Mouse (Mus musculus) urinary bladder, postnatal 25 days (tissue): Measurements from ENCODE around the gene Vmp1.
A peak's percentile ranks its signal among the peaks of the same experiment; 100 is the strongest.

ENCODE experiments used
- DNase-seq: peaks from one replicate; pipeline ENCODE4 v3.0.0; 2022; ENCODE audit warnings: low spot score

Gene Vmp1

DNA sequence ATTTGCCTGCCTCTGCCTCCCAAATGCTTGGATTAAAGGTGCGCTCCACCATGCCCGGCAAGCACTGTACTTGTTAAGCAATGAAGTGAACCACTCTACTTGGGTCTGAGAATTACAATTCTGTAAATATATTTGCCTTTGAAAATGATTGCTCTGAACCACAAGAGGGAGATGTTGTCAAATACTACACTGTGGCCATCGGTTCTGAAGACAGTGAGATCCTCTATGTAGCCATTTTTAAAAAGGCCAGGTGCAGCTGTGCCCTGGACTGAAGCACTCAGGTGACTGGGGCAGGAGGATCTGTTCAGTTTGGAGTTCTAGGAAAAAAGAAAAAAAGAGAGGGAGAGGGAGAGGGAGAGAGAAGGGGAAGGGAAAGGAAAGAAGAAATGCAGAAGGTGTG lies 115.2 kb downstream of the Vmp1 start:
- no peak for DNase-seq

DNA sequence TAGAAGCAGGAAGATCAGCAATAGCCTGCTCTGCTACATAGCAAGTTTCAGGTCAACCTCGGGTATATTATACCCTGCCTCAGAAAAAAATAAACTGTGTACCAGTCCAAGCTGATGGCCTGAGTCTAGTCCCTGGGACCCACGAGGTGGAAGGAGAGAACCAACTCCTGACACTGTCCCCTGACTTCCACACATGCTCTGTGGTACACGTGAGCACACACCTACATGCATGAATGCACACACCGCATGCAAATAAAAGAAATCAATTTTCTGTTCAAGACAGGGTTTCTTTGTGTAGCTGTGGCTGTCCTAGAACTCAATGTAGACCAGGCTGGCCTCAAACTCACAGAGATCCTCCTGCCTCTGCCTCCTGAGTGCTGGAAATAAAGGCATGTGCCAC lies 125.4 kb downstream of the Vmp1 start:
- no peak for DNase-seq

DNA sequence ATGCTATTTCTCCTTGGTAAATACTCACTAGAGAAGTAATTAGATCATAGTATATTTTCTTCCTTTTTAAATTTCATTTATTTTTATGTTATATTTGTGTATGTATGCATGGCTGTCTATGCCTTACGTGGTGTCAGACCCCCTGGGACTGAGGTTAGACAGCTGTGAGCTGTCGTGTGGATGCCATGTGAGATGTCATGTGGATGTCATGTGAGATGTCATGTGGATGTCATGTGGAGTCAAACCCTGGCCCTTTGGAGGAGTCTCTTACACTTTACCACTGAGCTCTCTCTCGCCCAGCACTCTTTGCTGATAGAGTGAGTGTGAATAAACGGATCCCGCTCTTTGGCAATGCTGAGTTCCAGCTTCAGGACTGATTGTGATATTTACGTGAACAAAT lies 130.1 kb downstream of the Vmp1 start:
- DNase-seq = no peak

DNA sequence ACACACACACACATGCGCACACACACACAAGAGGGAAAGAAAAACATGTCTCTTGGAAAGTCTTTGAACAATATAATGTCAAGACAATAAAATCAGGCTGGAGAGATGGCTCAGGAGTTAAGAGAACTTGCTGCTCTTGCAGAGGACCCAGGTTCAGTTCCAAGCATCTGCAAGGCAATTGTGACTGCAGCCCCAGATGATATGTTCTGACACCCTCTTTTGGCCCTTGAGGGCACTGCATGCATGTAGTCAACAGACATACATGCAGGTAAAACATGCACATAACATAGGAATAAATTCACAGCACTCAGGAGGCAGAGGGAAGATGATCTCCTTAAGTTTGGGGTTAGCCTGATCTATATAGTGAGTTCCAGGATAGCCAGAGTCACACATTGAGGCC lies 136.2 kb downstream of the Vmp1 start:
- DNase-seq = no peak

DNA sequence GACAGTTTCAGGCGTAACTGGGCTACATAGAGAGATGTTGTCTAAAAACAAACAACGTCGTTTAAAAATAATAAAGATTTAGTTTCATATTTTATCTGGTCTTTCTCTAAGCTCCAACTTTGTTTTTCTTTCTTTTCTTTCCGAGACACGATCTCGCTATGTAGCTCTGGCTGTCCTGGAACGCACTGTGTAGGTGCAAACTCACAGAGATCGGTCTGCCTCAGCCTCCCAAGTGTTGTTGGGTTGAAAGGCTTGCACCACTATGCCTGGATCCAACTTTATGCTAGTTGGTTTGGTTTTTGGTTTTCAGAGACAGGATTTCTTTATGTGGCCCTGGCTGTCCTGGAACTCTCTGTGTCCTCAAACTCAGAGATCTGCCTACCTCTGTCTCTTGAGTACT lies 138.1 kb downstream of the Vmp1 start:
- no peak for DNase-seq

DNA sequence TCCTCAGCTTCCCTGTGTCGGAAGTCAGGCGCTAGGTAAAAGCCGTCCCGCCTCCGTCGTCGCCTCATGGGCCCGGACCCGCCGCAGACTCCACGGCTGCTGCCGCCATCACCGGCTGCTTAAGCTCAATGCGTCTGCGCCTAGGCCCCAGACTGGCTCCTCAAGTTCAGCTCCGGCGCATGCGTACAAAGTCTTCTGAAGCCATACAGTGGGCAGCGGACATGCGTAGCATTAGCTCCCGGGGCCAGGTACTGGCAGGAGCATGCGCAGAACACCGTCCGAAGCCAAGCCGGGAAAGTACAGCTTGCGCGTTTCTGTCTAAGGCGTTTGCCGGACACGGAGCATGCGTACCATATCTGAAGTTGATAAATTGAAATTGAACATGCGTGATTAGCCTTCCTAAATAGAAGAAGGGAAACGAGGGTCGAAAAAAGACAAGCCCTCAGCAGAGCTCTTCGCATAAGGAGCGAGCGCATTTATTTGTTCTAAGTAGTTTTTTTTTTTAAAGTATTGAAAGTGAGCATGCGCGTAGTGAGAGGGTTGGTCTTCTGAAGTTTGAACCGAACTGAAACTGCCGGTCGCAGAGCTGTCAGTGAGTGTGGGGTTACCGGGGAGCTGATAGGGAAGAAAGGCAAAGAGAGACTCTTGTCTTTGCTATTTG lies 138.9 kb downstream of the Vmp1 start, which contains the start of the genes Rps6kb1 and Tubd1:
Gene Rps6kb1 (minus strand): TSS at position 167 of the 661 bp plus-strand sequence.
Gene Tubd1 (plus strand): TSS at position 353 of the 661 bp plus-strand sequence.
- peak; percentile 98 for DNase-seq

DNA sequence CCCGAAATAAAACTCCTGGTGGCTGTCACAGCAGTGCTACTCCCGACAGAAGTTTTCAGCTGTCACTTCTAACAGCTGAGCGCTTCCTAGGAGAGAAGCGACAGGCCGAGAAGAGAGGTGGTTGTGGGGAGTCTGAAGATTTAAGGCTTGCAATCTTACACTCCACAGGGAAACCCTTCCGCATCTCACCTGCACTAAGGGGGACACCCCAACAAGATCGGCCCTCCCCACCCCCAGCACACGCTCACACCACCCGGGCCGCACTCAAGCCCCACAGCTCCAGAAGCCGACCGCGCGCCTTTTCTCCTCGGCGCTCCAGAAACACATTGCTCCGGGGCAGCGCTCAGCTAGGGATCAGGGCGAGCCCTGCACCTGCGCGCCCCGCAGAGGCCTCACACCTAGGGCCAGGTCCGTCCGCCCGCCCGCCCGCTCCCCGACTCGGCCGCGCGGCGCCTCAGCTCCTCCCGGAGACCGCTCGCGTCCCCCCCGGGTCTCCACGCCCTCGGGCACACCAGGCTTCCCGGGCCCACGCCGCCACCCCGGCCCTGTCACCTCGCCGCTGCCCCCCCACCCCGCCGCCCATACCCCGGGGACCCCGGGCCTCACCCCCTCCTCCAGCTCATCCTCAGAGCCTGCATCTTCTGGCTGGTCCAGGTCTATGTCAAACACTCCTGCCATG lies 139.5 kb downstream of the Vmp1 start:
- no peak for DNase-seq

DNA sequence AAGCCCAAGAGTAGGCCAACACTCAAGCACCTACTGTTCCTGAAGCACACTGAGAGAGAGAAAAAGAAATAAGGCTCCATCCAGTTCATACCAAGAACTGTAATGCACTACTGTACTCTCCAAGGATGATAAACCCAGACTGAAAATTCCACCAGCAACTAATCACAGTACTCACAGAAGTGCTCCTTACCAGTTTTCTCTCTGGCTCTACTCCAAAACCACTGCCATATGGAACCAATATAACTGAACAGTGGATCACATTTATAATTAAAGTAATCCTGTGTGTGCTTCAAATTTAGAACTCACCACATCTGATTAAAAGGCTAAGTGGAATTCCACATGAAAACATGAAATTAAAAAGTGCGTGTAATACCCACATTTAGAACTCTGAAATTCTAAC lies 140.8 kb downstream of the Vmp1 start:
- DNase-seq = no peak

DNA sequence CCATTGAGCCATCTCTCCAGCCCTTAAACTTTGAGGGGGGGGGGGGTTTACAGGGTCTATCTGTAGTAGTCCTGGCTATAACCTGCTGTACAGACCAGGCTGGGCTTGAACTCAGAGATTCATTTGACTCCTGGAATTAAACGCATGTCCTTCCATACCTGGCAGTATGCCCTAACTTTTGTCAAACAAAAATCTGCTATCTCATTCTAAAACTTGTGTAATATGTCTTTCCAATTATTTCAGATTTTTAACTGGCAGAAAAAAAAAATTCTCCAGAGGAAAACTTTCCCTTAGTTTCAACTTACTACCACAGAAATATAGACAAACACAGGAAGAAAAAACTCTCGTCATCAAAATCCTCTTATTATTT lies 143.2 kb downstream of the Vmp1 start:
- DNase-seq = no peak

DNA sequence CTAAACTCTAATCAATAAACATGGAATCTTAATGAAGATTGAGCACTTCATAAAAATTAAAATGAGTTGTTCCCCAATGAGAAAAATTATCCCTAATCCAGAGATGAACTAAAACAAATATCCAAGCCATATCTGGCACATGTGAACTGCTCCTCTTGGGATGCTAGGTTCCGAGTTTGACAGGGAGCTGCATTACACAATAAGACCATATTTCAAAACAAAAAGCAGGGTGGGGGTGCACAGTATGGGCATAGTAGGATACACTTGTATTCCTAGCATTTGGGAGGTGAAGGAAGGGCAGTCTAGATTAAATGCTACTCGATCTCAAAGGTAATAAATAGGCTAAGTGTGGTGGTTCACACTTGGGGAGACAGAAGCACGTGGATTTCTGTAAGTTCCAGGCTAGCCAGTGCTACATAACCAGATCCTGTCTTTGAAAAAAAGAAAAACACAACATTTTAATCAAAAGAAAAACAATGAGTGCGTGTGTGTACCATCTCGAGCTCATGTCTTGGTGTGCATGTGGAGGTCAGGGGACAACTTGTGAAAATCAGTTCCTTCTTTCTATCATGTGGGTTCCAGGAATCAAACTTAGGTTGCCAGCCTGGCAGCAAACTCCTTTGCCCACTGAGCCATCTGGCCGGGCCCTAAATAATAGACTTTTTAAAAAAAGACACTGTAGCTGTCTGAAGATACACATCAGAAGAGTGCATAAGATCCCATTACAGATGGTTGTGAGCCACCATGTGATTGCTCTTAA lies 143.7 kb downstream of the Vmp1 start:
- DNase-seq = no peak

DNA sequence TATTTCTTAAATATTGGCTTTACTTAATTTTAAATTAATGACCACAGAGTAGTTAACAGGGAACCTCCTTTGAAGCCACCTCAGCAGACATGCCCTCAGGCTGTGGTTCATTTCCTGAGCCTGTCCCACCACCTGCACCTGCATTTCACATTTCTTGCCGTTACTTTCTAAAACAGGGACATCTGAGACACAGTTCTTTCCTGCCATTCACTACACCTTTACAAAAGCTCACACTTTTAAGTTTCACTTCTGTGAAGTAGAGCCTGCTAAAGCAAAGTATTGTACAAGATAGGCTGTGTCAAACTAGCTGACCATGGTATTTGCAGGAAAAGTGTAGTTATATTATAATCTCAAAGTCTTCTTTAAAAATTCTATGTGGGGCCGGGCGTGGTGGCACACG lies 144.8 kb downstream of the Vmp1 start:
- no peak for DNase-seq

DNA sequence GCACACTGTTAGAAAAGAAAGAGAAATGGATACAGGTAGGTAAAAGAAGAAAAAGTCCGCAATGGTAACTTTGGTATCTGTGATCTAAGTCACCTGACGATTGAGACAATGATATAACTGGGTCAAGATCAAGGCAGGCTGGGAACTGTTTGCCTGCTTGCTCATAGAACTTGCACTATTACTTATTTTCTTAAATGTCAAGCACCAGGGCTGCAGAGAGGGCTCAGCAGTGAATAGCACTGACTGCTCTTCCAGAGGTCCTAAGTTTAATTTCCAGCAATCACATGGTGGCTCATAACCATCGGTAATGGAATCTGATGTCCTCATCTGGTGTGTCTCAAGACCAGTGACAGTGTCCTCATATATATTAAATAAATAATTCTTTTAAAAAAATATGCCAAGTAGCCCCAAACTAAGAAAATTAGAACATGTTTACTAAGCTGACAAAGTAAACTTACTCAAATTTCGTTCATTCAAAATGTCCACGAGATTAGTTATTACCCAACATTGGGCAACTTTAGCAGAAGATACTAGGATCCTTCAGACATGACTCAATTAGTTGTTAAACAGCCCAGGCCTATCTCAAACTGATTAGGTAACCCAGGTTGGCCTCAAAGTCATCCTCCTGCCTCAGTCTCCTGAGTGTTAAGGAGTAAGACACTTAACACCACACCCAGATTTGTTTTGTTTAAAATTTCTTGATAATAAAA lies 149.3 kb downstream of the Vmp1 start:
- DNase-seq = no peak
